Mouse (Mus musculus) thymus, adult 2 months (tissue): ENCODE results near the gene Ccdc169.

Source experiments
- CTCF ChIP-seq: fragments of 200-500 bp; IDR thresholded peaks from 2 replicates; pipeline ENCODE4 v1.5.1; 2012; ENCODE audit warnings: mild to moderate bottlenecking, control low read depth, low read length, moderate library complexity, borderline replicate concordance; ENCODE audit not compliant: control insufficient read depth, poor library complexity, insufficient read depth; ENCODE audit errors: extremely low read depth
- POLR2A ChIP-seq: fragments of 200-500 bp; IDR thresholded peaks from 2 replicates; pipeline ENCODE4 v1.6.1; 2012; ENCODE audit warnings: mild to moderate bottlenecking, low read length, control low read depth, moderate library complexity; ENCODE audit not compliant: control insufficient read depth, poor library complexity, insufficient read depth; ENCODE audit errors: extremely low read depth

DNA sequence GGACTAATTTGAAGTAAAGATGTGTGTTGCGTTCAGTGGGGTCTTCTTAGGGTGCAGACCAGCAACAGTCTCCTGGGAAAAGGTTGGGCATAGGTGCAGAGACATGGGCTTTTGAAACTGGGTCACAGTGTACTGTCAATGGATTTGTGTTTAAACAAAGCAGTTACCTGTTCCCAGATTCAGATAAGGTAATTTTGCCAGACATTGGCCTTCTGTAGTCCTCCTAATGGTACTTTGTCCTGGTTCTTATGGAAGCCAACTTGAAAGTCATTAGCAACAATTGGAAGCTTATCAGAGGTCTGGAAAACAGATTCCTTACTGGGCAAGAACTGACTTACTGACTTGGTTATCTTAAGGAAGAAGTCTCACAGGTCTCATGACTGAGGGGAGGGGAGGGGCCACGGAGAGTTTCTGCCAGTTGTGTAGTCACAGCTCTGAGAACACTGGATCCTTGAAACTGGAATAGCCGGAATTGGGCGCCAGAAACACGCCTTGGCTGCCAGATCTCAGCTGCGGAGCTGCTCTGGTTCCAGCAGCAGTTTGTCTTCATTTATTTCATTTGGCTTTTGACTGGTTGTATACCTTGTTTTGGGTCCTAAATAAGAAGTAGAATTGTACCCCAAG lies 17.8 kb upstream of the Ccdc169 start:
- TF ChIP-seq CTCF = no peak
- no peak for TF ChIP-seq POLR2A
